Mouse (Mus musculus) limb, embryonic 13.5 days (tissue): Measurements from ENCODE around the gene Myo3b. TPM values are rescaled to one million over a fixed set of nuclear protein-coding genes. Genes with fewer than 3 reads are reported as not detected.

ENCODE experiments used
- ATAC-seq: fragments of 200-750 bp; cut with Nextera tagmentation; 2 replicates; pipeline ENCODE4 v1.8.0; 2017; ENCODE audit warnings: low read depth, moderate number of reproducible peaks, moderate TSS enrichment; ENCODE audit not compliant: low FRiP score
- H3K27ac ChIP-seq: fragments of 300-500 bp; sonication (generic); 2 replicates; pipeline ENCODE4 v1.5.1; 2015; ENCODE audit warnings: inconsistent platforms, mild to moderate bottlenecking, moderate library complexity
- H3K27me3 ChIP-seq: fragments of 300-500 bp; sonication (generic); 2 replicates; pipeline ENCODE4 v1.6.1; 2015; ENCODE audit warnings: mild to moderate bottlenecking, inconsistent platforms
- H3K36me3 ChIP-seq: fragments of 300-500 bp; sonication (generic); 2 replicates; pipeline ENCODE4 v1.6.1; 2015; ENCODE audit warnings: inconsistent platforms, mild to moderate bottlenecking, moderate library complexity
- H3K4me1 ChIP-seq: fragments of 300-500 bp; sonication (generic); 2 replicates; pipeline ENCODE4 v1.6.1; 2015; ENCODE audit warnings: inconsistent platforms
- H3K4me2 ChIP-seq: fragments of 300-500 bp; sonication (generic); replicated peaks from 2 replicates; pipeline ENCODE4 v1.6.1; 2015; ENCODE audit warnings: inconsistent platforms, mild to moderate bottlenecking, moderate library complexity
- H3K4me3 ChIP-seq: fragments of 300-500 bp; sonication (generic); 2 replicates; pipeline ENCODE4 v1.5.1; 2015; ENCODE audit warnings: moderate library complexity, mild to moderate bottlenecking, inconsistent platforms
- H3K9ac ChIP-seq: fragments of 300-500 bp; sonication (generic); 2 replicates; pipeline ENCODE4 v1.6.1; 2015; ENCODE audit warnings: mild to moderate bottlenecking, inconsistent platforms
- H3K9me3 ChIP-seq: fragments of 300-500 bp; sonication (generic); 2 replicates; pipeline ENCODE4 v1.6.1; 2016; ENCODE audit warnings: inconsistent platforms
- WGBS: fragments of 180-500 bp; shearing (Covaris S2); methylation state at CpG from one replicate; pipeline ENCODE4 v1.1.7; 2015; 5-methylcytosine and 5-hydroxymethylcytosine counted together
- polyA plus RNA-seq: library from polyadenylated mRNA; unstranded; fragments of >200 nt; fragmentation: Nextera tagmentation; extraction: Ambion mirVana; gene quantifications from 2 replicates; pipeline ENCODE4 v1.2.1, GENCODE M21; 2015

Gene Myo3b
- polyA plus RNA-seq, 1 experiment from 2014 or later, result not detected

DNA sequence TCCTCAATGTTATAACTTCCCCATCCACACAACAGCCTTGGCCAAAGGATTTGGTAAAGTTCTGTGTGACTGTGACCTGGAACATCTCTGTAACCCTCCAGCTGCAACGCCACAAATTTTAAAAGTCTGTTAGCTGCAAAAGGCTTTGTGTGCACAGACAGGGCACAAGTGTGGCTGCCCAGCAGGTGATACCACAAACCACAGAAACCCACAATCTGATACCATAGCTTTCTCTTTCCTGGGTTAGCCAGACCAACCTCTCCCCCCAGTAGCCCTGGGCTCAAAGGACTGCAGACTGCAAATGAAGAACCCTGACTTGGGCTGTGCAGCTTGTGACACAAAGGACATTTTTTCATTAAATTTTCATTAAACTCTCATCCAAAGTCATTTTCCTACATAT, 424.7 kb downstream of the Myo3b start:
- Histone ChIP-seq H3K9me3 (no peaks in the 10 kb centered on the region), H3K4me1 (no peaks in the 10 kb centered on the region), H3K36me3 (no peaks in the 10 kb centered on the region), H3K9ac (no peak overlapping the region), H3K27me3 (peaks cover 24% of the 10 kb centered on the region), H3K4me3 (no peak overlapping the region), H3K4me2 (no peak overlapping the region), H3K27ac (no peak overlapping the region)
- 72% methylated on average over 1 of the region's 1 CpGs for WGBS
- no peak for ATAC-seq

DNA sequence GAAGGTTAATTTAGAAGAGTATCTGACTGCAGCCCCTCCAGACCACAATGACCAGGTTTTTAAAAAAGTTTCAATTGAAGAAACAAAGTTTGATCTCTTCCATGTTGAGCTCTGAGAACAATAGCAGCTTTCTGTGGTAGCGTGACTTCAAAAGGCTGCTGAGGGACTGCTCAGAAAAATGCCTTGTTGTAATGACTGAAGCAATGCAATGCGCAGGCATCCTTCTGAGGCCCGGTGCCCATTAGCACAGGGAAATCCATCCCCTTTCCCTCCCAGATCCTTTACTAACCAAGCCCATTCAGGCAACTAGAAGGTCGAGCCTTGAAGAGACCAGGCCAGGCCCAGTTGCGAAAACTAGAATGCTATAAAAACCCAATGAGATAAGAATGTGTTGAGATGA, 432.2 kb downstream of the Myo3b start:
- WGBS, result 13% methylated on average over 5 of the region's 5 CpGs
- H3K4me2 ChIP-seq, result no peak overlapping the region

DNA sequence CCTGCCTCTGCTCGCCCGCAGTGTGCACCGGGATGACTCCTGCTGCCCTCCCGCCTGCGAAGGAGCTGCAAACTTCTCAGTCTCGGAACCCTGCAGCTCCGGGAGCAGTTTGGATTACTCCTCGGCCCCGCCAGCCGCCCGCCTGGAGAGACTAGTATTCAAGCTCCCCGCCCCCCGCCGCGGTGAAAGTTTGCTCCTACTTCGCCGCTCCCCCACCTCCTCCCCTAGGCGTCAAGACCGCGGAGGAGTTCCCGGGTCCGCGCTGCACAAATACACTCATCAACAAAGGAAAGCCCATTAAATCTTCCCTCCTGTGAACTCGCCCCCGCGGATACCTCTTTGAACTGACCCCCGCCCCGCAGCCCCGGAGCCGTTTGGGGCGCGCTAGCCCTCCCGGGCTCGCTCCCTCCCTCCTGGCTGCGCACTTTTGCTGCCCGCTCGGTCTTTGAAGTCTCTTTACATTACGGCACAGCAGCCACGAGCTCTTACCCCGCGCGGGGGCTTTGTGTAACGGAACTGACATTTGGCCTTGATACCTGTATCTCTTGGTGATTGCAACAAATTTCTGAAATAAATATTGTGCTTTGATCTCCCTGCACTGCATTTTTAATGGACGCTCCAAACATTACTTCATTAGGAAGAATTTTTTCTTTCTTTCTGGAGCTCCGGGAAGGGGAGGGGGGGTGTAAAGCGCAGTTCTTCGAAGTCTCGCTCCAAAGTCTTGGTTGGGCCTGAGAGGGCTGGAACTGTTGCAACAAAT, 433.1 kb downstream of the Myo3b start:
- under 1% methylated on average over 48 of the region's 48 CpGs for WGBS
- Histone ChIP-seq H3K9me3 (no peaks in the 10 kb centered on the region), H3K27me3 (peaks cover 85% of the 10 kb centered on the region), H3K4me1 (peaks cover 50% of the 10 kb centered on the region), H3K9ac (peak overlapping the region; percentile 35; the same call in 1 of the 2 replicates), H3K4me2 (peak overlapping the region; percentile 82), H3K4me3 (peak overlapping the region; percentile 44), H3K36me3 (no peaks in the 10 kb centered on the region), H3K27ac (no peak overlapping the region)
- no peak; the same call in 1 of the 2 replicates for ATAC-seq

More for the DNA sequence above, 432.2 kb downstream of the Myo3b start:
- ATAC-seq, result no peak
- Histone ChIP-seq H3K4me1 (peaks cover 41% of the 10 kb centered on the region), H3K27ac (no peak overlapping the region), H3K9ac (no peak overlapping the region), H3K4me3 (no peak overlapping the region), H3K9me3 (no peaks in the 10 kb centered on the region), H3K27me3 (peaks cover 81% of the 10 kb centered on the region), H3K36me3 (no peaks in the 10 kb centered on the region)

Other genes starting within 250 kb of the Myo3b start
- 1.9 and 2.3 TPM in 2 replicates for gene Ccdc173, start 249.6 kb upstream of the Myo3b start, polyA plus RNA-seq
- 22.2 and 25.2 TPM in 2 replicates for gene Phospho2, start 249.5 kb upstream of the Myo3b start, polyA plus RNA-seq
- gene Klhl23, start 217.2 kb upstream of the Myo3b start, polyA plus RNA-seq, result 29.2 and 31.6 TPM in 2 replicates
- 379 and 400 TPM in 2 replicates for gene Ssb, start 177.6 kb upstream of the Myo3b start, polyA plus RNA-seq
- 36.2 and 40.5 TPM in 2 replicates for gene Mettl5, start 153.5 kb upstream of the Myo3b start, polyA plus RNA-seq
- 13.8 and 14.6 TPM in 2 replicates for gene Ubr3, start 141.9 kb upstream of the Myo3b start, polyA plus RNA-seq